Comparison of ENCODE assay signal across 19 mouse cellular contexts in the genomic region with DNA sequence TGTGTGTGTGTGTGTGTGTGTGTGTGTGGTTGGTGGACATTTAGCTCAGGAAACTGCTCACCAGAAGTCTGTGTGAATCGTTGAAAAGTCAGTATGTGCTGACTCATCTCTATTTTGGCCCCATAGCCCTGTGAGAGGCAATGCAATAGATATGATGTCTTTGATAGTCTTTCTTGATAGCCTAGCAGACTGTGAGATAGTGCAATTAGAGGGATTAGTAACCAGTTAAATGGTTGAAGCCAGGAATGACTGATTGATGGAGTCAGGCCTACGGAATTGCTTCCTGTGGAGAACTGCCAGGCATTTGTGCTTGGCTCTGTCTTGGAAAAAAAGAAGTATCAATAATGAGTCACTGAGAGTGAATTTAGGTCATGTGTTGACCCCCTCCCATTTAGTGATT.
DNase-seq lines count a peak whose midpoint lies in the region; ATAC-seq and TF ChIP-seq lines count a peak whose summit lies in the region.
"Had no signal": no experiment of that assay in that cellular context is flagged by ENCODE, and none has a peak within 500 bp of the region (broad histone marks: within the 10 kb centered on the region; RNA-seq: fewer than 3 reads in every experiment).

No protein-coding gene starts in this region.

- no peaks in the 10 kb centered on the region for H3K9me3 ChIP-seq in kidney, postnatal 0 days (replicated peaks; ENCODE audit: low read length)
- H3K9me3 ChIP-seq: embryonic facial prominence, embryonic 10.5 days; G1E; limb, embryonic 15.5 days; midbrain, embryonic 10.5 days; stomach, embryonic 15.5 days had no signal

- H3K4me1 ChIP-seq in kidney, postnatal 0 days (replicated peaks; ENCODE audit: insufficient read depth, low read length) = no peaks in the 10 kb centered on the region; the same call in 1 of the 2 replicates
- H3K4me1 ChIP-seq: embryonic facial prominence, embryonic 10.5 days; midbrain, embryonic 10.5 days had no signal

- H3K27me3 ChIP-seq in kidney, postnatal 0 days (ENCODE audit: insufficient read depth, low read length) = no peaks in the 10 kb centered on the region
- H3K27me3 ChIP-seq: limb, embryonic 15.5 days; stomach, embryonic 15.5 days had no signal

- H3K4me2 ChIP-seq in kidney, postnatal 0 days (ENCODE audit: low read length) = no peak overlapping the region
- H3K4me2 ChIP-seq: limb, embryonic 15.5 days; stomach, embryonic 15.5 days had no signal

- H3K36me3 ChIP-seq in kidney, postnatal 0 days (ENCODE audit: insufficient read depth, low read length) = no peaks in the 10 kb centered on the region
- H3K36me3 ChIP-seq: embryonic facial prominence, embryonic 10.5 days; G1E; limb, embryonic 15.5 days; midbrain, embryonic 10.5 days; stomach, embryonic 15.5 days had no signal

- H3K9ac ChIP-seq in kidney, postnatal 0 days (ENCODE audit: low read depth, low read length) = no peak overlapping the region
- H3K9ac ChIP-seq: limb, embryonic 15.5 days; stomach, embryonic 15.5 days had no signal

- ATAC-seq in kidney, postnatal 0 days (replicated peaks; ENCODE audit: low FRiP score, low read depth) = no peak
- ATAC-seq: hindbrain, embryonic 16.5 days had no signal

- DNase-seq in adrenal gland, adult 2 months = peak; percentile 51
- no peak for DNase-seq in adrenal gland, postnatal 25 days
- peak; percentile 45 for DNase-seq in kidney, postnatal 0 days (ENCODE audit: low spot score)
- DNase-seq in kidney, postnatal 36 days = no peak
- DNase-seq in urinary bladder, postnatal 14 days (ENCODE audit: low spot score) = peak; percentile 10
- DNase-seq in urinary bladder, postnatal 10 days (ENCODE audit: low spot score) = no peak
- no peak for DNase-seq in embryo, embryonic 10 days (ENCODE audit: low spot score)
- no peak for DNase-seq in cerebellum, adult 9-10 months
- DNase-seq: cerebellum, postnatal 10 days; kidney, adult 9 months; right cerebral cortex, postnatal 4 days; thymus, postnatal 36 days had no signal

- H3K4me3 ChIP-seq in kidney, postnatal 0 days (replicated peaks; ENCODE audit: low read depth, low read length) = no peak overlapping the region
- H3K4me3 ChIP-seq: embryonic facial prominence, embryonic 10.5 days; limb, embryonic 15.5 days; midbrain, embryonic 10.5 days; myocyte; stomach, embryonic 15.5 days had no signal

- no peak for TF ChIP-seq CTCF in kidney, postnatal 0 days (IDR thresholded peaks at IDR 0.05; ENCODE audit: low read depth)

- 50% methylated on average over 2 of the region's 2 CpGs for WGBS in kidney, postnatal 0 days

- no peak overlapping the region for H3K27ac ChIP-seq in kidney, postnatal 0 days
- H3K27ac ChIP-seq: embryonic facial prominence, embryonic 10.5 days; limb, embryonic 15.5 days; midbrain, embryonic 10.5 days; stomach, embryonic 15.5 days had no signal

Comparison
In these comparisons a context has a peak if more than half of its experiments do, and no peak if none do; other contexts are left out.
1. DNase-seq: peak in adrenal gland, adult 2 months (single experiment), kidney, postnatal 0 days (single experiment) and urinary bladder, postnatal 14 days (single experiment); none in adrenal gland, postnatal 25 days (single experiment), kidney, postnatal 36 days (0 of 2), urinary bladder, postnatal 10 days (single experiment), embryo, embryonic 10 days (single experiment) and cerebellum, adult 9-10 months (single experiment).